Mouse (Mus musculus) right cerebral cortex, postnatal 14 days (tissue): ENCODE measurements around the gene Lhfp.
"Not testable (repeated sequence)": the region's sequence is repeated elsewhere in the genome, so short reads cannot be mapped to it uniquely, and the experiment has no call there.

ENCODE experiments used
- DNase-seq: peaks from one replicate; pipeline ENCODE4 v3.0.0; 2022

The Lhfp gene

GRCm38 (mm10) chr3:53101711-53102110, 60.4 kb downstream of the Lhfp start:
- DNase-seq = no peak

GRCm38 (mm10) chr3:53102131-53102756, 60.9 kb downstream of the Lhfp start:
- DNase-seq = no peak

GRCm38 (mm10) chr3:53102757-53103153, 61.4 kb downstream of the Lhfp start:
- DNase-seq = no peak

GRCm38 (mm10) chr3:53108594-53109373, 67.5 kb downstream of the Lhfp start:
- DNase-seq = no peak

DNA sequence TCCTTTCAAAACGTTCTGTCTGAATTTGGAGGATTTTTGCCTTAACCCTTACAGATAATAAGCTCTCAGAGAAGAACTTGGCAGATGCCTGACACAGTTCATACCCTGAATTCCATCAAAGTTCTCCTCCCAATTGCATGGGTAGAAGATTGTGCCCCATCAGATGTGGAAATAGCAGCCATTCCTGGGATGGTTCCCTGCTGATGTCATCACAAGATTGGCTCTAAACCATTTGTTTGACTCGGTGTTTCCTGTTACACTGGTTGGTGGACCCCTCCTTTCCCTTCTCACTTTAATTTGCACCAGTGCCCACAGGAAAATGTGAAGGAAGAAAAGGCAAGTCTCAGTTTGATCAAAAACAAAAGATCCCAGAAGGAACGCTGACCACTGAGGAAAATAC, 68.6 kb downstream of the Lhfp start:
- DNase-seq = no peak

GRCm38 (mm10) chr3:53112048-53112447, 70.7 kb downstream of the Lhfp start:
- no peak for DNase-seq

GRCm38 (mm10) chr3:53118755-53119154, 77.4 kb downstream of the Lhfp start:
- DNase-seq = not testable (repeated sequence)

DNA sequence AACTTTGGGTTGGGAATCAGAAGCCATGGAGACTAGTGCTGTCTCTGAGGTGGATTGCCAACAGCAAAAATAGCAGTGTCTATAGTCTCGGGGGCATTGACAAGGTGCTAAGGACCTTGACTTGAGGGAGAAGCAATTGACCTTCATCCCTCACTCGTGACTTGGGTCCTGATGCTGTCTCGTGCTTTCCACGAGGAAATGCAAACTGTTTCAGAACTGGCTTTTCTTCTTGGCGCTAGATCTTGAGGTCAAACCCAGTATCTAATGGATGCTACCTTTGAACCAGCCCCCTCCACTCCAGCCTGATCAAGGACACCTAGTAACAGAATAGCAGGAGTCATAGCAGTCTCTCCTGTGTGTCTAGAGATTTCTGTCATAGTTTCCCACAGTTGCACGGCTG, 78.7 kb downstream of the Lhfp start:
- DNase-seq = no peak

GRCm38 (mm10) chr3:53125495-53125894, 84.2 kb downstream of the Lhfp start:
- DNase-seq = no peak

- no peak for DNase-seq
These were observed 97.5 kb downstream of the Lhfp start for GRCm38 (mm10) chr3:53138785-53139184.

GRCm38 (mm10) chr3:53139205-53139604, 97.9 kb downstream of the Lhfp start:
- no peak for DNase-seq

DNA sequence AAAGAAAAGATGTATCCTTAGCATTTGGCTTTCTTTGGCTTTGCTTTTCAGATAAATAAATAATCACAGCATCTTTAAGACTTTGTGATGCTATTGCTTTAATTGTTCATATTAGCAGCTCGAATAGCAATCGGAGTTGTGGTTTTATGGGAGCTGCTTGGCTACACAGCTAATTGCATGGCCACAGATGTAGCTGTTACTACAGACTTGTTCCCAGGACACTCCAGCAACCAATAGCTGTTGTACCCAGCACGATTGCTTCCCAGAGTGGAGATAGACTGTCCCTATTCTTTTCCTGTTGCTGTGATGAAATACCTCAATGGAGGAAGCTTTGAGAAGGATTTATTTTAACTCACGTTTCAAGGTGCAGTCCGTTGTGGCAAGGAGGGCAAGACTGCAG, 98.3 kb downstream of the Lhfp start:
- no peak for DNase-seq

DNA sequence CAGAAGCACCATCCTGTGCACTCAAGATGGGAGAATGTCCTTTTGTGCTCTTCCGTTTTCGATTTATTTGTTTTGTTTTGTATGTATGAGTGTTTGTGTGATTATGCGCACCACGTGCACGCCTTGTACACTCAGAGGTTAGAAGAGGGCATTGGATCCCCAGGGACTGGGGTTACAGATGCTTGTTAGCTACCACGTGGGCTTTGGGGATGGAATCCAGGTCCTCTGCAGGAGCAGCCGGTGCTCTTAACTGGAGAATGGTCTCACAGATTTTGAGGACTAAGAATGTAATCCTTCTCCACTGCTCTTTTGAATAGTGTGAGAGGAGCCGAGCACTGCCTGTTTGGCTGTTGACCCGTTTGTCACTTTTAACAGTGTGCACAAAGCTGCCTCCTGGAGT, 101.2 kb downstream of the Lhfp start:
- no peak for DNase-seq

DNA sequence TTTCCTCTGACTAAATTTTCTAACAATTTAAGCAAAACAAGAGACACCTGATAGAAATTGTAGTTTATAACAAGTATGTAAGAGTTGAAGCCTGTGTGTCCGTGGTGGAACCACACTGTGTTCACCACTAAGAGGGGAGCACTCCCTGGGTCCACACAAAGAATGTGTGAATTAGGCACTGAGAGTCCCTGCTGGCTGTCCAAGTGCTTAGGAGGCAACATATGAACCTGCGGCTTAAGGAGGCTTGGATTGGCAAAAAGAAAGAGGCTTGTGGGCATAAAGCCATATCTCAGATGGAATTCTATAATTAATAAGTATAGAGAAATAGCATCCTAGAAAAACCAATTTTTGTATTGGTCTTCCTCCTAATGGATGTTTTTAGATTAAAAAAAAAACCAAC, 104.2 kb downstream of the Lhfp start:
- no peak for DNase-seq

GRCm38 (mm10) chr3:53145946-53146345, 104.6 kb downstream of the Lhfp start:
- no peak for DNase-seq

DNA sequence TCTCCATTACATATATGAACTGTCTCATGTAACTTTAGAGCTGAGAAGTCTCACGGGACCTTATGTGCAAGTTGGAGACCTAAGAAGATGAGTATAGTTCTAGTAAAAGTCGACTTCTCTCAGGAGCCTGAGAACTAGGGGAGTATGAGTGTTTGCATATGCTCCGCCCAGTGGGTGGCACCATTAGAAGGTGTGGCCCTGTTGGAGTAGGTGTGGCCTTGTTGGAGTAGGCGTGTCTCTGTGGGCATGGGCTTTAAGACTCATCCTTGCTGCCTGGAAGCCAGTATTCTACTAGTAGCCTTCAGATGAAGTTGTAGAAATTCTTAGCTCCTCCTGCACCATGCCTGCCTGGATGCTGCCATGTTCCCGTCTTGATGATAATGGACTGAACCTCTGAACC, 105.7 kb downstream of the Lhfp start:
- DNase-seq = no peak

- no peak for DNase-seq
These were observed 107.4 kb downstream of the Lhfp start for GRCm38 (mm10) chr3:53148751-53149150.

DNA sequence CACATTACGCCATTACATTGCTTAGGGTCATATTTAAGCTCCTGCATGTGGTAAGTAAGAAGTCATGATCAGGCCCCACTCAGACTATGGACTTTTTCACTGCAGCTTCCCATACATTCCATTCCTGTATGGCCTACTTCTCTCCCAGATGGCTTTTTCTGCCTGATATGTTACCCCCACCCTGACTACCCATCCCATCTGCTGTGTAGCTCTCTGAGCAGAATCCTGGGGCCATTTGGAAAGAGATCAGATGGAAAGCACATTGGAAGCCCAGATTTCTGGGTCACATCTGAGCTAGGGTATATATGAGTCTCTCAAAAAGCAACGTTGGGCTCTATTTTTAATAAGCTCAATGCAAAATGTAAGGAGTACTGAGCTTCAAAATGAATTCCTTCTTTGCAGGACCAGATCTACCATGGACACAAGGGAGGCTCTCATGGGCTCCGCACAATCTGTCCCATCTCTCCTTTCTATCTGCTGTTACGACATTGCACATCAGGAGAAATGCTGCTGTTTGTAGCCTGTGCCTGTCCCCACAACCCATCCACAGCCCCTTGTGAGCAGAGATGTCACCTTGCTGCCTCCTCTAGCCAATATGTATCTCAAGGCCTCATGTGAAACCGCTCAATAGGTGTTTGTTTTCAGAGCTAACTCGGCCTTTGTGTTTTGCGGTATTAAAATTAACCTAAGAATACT, 108.4 kb downstream of the Lhfp start:
- DNase-seq = no peak

GRCm38 (mm10) chr3:53151081-53151480, 109.8 kb downstream of the Lhfp start:
- no peak for DNase-seq

DNA sequence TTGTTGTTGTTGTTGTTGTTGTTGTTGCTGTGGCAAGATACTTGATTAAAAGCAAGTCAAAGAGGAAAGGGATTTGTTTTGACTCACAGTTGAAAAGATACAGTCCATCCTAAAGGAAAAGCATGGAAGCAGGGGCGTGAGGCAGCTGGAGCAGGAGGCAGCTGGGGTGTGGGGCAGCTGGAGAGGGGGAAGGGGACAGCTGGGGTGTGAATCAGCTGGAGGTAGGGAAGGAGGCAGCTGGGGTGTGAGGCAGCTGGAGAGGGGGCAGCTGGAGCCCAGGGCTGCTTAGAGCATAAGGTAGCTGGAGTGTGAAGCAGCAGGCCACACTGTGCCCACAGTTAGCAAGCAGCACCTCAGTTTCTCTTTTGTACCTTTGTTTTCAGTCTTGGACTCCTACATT, 110.3 kb downstream of the Lhfp start:
- DNase-seq = no peak

DNA sequence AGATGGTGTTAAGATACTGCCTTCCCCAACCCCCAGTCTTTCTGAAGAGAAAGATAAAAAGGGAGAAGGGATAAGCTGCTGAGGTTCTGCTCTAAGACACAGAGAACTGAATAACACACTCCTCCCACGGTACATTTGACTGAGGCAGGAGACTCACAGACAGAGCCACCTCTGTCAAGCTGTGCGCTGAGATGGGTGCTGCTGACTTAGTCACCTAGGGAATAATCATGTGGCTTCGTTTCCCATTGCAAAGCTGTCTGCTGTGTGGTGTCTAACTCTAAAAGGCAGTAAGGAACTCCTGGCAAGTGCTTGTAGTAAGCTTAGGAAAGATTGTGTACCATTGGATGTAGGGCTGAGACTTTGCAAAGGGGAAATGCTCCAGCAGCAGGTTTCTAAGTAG, 120.6 kb downstream of the Lhfp start:
- no peak for DNase-seq

DNA sequence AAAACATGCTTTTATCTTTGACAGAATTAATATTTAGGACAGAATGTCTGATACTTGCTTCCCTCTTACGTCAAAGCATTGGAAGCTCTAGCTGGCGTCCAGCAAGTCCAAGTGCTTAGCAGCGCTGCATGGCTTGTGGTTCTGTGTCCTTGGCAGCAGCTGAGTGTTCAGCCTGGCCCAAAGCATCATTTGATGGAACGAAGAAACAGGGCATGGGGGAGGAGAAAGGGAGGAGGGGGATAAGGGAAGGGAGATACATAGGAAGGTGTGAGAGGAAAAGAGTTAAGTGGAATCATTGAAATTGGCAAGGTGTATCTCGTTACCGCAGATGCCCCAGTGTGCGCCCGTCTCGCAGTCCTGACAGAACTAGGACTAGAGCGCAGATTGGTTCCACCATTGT, 124.0 kb downstream of the Lhfp start:
- DNase-seq = no peak

- DNase-seq = no peak
These were observed 124.7 kb downstream of the Lhfp start for GRCm38 (mm10) chr3:53166001-53166400.

DNA sequence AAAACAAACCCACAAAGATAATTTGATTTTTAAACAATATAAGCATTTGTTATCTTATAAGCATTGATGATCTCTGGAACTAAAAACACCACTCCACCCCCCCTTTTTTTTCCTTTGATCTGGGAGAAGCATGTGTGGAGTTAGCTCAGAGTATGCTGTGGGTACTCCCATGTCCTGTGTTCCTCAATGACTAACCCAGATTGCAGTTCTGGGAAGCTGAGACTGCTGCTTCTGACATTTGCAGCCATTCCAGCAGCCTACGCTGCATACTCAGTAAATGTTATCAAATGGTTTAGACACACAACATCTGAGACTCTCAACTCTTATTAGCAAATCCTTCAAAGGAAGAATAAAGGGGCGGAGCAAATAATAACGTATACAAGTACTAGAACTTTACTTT, 128.2 kb downstream of the Lhfp start:
- no peak for DNase-seq
